Mouse (Mus musculus) limb, embryonic 13.5 days (tissue): ENCODE measurements around the gene Etl4. TPM values are rescaled to one million over a fixed set of nuclear protein-coding genes. Genes with fewer than 3 reads are reported as not detected.

Experiments
- ATAC-seq: fragments of 200-750 bp; cut with Nextera tagmentation; 2 replicates; pipeline ENCODE4 v1.8.0; 2017; ENCODE audit warnings: low read depth, moderate number of reproducible peaks, moderate TSS enrichment; ENCODE audit not compliant: low FRiP score
- H3K27ac ChIP-seq: fragments of 300-500 bp; sonication (generic); 2 replicates; pipeline ENCODE4 v1.5.1; 2015; ENCODE audit warnings: inconsistent platforms, mild to moderate bottlenecking, moderate library complexity
- H3K27me3 ChIP-seq: fragments of 300-500 bp; sonication (generic); 2 replicates; pipeline ENCODE4 v1.6.1; 2015; ENCODE audit warnings: mild to moderate bottlenecking, inconsistent platforms
- H3K36me3 ChIP-seq: fragments of 300-500 bp; sonication (generic); 2 replicates; pipeline ENCODE4 v1.6.1; 2015; ENCODE audit warnings: inconsistent platforms, mild to moderate bottlenecking, moderate library complexity
- H3K4me1 ChIP-seq: fragments of 300-500 bp; sonication (generic); 2 replicates; pipeline ENCODE4 v1.6.1; 2015; ENCODE audit warnings: inconsistent platforms
- H3K4me2 ChIP-seq: fragments of 300-500 bp; sonication (generic); replicated peaks from 2 replicates; pipeline ENCODE4 v1.6.1; 2015; ENCODE audit warnings: inconsistent platforms, mild to moderate bottlenecking, moderate library complexity
- H3K4me3 ChIP-seq: fragments of 300-500 bp; sonication (generic); 2 replicates; pipeline ENCODE4 v1.5.1; 2015; ENCODE audit warnings: moderate library complexity, mild to moderate bottlenecking, inconsistent platforms
- H3K9ac ChIP-seq: fragments of 300-500 bp; sonication (generic); 2 replicates; pipeline ENCODE4 v1.6.1; 2015; ENCODE audit warnings: mild to moderate bottlenecking, inconsistent platforms
- H3K9me3 ChIP-seq: fragments of 300-500 bp; sonication (generic); 2 replicates; pipeline ENCODE4 v1.6.1; 2016; ENCODE audit warnings: inconsistent platforms
- WGBS: fragments of 180-500 bp; shearing (Covaris S2); methylation state at CpG from one replicate; pipeline ENCODE4 v1.1.7; 2015; 5-methylcytosine and 5-hydroxymethylcytosine counted together
- polyA plus RNA-seq: library from polyadenylated mRNA; unstranded; fragments of >200 nt; fragmentation: Nextera tagmentation; extraction: Ambion mirVana; gene quantifications from 2 replicates; pipeline ENCODE4 v1.2.1, GENCODE M21; 2015

Gene Etl4
- polyA plus RNA-seq, 1 experiment from 2014 or later = 25.6 TPM

- H3K36me3 ChIP-seq = no peaks in the 10 kb centered on the region
- no peak overlapping the region for H3K9ac ChIP-seq
- no peak overlapping the region for H3K4me2 ChIP-seq
- no peaks in the 10 kb centered on the region for H3K27me3 ChIP-seq
- no peaks in the 10 kb centered on the region for H3K9me3 ChIP-seq
- no peak for ATAC-seq
- H3K4me1 ChIP-seq = no peaks in the 10 kb centered on the region
- no peak overlapping the region for H3K4me3 ChIP-seq
- WGBS = 78% methylated on average over 2 of the region's 2 CpGs
- H3K27ac ChIP-seq = no peak overlapping the region
These were observed 569.6 kb downstream of the Etl4 start for GRCm38 (mm10) chr2:20479199-20479598.

- WGBS = 56% methylated on average over 2 of the region's 2 CpGs
These were observed 576.7 kb downstream of the Etl4 start for GRCm38 (mm10) chr2:20486137-20486788.

GRCm38 (mm10) chr2:20489090-20489489, 579.5 kb downstream of the Etl4 start:
- Histone ChIP-seq H3K9me3 (no peaks in the 10 kb centered on the region), H3K4me2 (no peak overlapping the region), H3K4me3 (no peak overlapping the region), H3K4me1 (no peaks in the 10 kb centered on the region), H3K27me3 (no peaks in the 10 kb centered on the region), H3K27ac (no peak overlapping the region), H3K9ac (no peak overlapping the region), H3K36me3 (no peaks in the 10 kb centered on the region)
- WGBS = 85% methylated on average over 3 of the region's 3 CpGs
- ATAC-seq = no peak

More at GRCm38 (mm10) chr2:20486137-20486788, 576.7 kb downstream of the Etl4 start:
- Histone ChIP-seq H3K27me3 (no peaks in the 10 kb centered on the region), H3K27ac (no peak overlapping the region), H3K4me1 (no peaks in the 10 kb centered on the region), H3K4me2 (no peak overlapping the region), H3K9ac (no peak overlapping the region), H3K9me3 (no peaks in the 10 kb centered on the region), H3K4me3 (no peak overlapping the region), H3K36me3 (no peaks in the 10 kb centered on the region)
- ATAC-seq = no peak

- Histone ChIP-seq H3K9me3 (no peaks in the 10 kb centered on the region), H3K27me3 (no peaks in the 10 kb centered on the region), H3K4me2 (no peak overlapping the region), H3K27ac (no peak overlapping the region), H3K36me3 (no peaks in the 10 kb centered on the region), H3K4me3 (no peak overlapping the region), H3K4me1 (no peaks in the 10 kb centered on the region), H3K9ac (no peak overlapping the region)
- ATAC-seq = no peak
- WGBS = 32% methylated on average over 2 of the region's 2 CpGs
These were observed 582.5 kb downstream of the Etl4 start for GRCm38 (mm10) chr2:20492125-20492524.

GRCm38 (mm10) chr2:20493806-20494205, 584.2 kb downstream of the Etl4 start:
- H3K27ac ChIP-seq = no peak overlapping the region
- no peaks in the 10 kb centered on the region for H3K36me3 ChIP-seq
- H3K4me2 ChIP-seq = no peak overlapping the region
- 74% methylated on average over 2 of the region's 2 CpGs for WGBS
- no peak overlapping the region for H3K4me3 ChIP-seq
- H3K9ac ChIP-seq = no peak overlapping the region
- H3K27me3 ChIP-seq = no peaks in the 10 kb centered on the region
- ATAC-seq = no peak
- no peaks in the 10 kb centered on the region for H3K4me1 ChIP-seq
- no peaks in the 10 kb centered on the region for H3K9me3 ChIP-seq

- Histone ChIP-seq H3K4me2 (no peak overlapping the region), H3K27me3 (no peaks in the 10 kb centered on the region), H3K36me3 (no peaks in the 10 kb centered on the region), H3K4me1 (no peaks in the 10 kb centered on the region), H3K4me3 (no peak overlapping the region), H3K9ac (no peak overlapping the region), H3K27ac (no peak overlapping the region), H3K9me3 (no peaks in the 10 kb centered on the region)
- no peak for ATAC-seq
- WGBS = 21% methylated on average over 3 of the region's 3 CpGs
These were observed 585.1 kb downstream of the Etl4 start for GRCm38 (mm10) chr2:20494666-20495065.

GRCm38 (mm10) chr2:20496219-20496800, 586.7 kb downstream of the Etl4 start:
- no peak overlapping the region for H3K9ac ChIP-seq
- no peaks in the 10 kb centered on the region for H3K4me1 ChIP-seq
- 60% methylated on average over 8 of the region's 8 CpGs for WGBS
- no peaks in the 10 kb centered on the region for H3K36me3 ChIP-seq
- H3K27ac ChIP-seq = no peak overlapping the region
- no peak overlapping the region for H3K4me3 ChIP-seq
- H3K9me3 ChIP-seq = 0 out of 2 replicates have a peak, but pooled peaks cover 4% of the 10 kb centered on the region
- H3K27me3 ChIP-seq = no peaks in the 10 kb centered on the region
- H3K4me2 ChIP-seq = no peak overlapping the region
- ATAC-seq = no peak

- no peak overlapping the region for H3K4me3 ChIP-seq
- ATAC-seq = no peak
- H3K36me3 ChIP-seq = no peaks in the 10 kb centered on the region
- no peak overlapping the region for H3K9ac ChIP-seq
- H3K27me3 ChIP-seq = no peaks in the 10 kb centered on the region
- no peak overlapping the region for H3K27ac ChIP-seq
- no peaks in the 10 kb centered on the region for H3K9me3 ChIP-seq
- WGBS = 55% methylated on average over 6 of the region's 6 CpGs
- no peak overlapping the region for H3K4me2 ChIP-seq
- no peaks in the 10 kb centered on the region for H3K4me1 ChIP-seq
These were observed 598.5 kb downstream of the Etl4 start for GRCm38 (mm10) chr2:20507832-20508723.

GRCm38 (mm10) chr2:20508724-20509052, 599.1 kb downstream of the Etl4 start:
- H3K4me2 ChIP-seq = no peak overlapping the region
- WGBS = 65% methylated on average over 3 of the region's 3 CpGs
- H3K27me3 ChIP-seq = no peaks in the 10 kb centered on the region
- no peaks in the 10 kb centered on the region for H3K36me3 ChIP-seq
- H3K27ac ChIP-seq = no peak overlapping the region
- H3K9ac ChIP-seq = no peak overlapping the region
- no peaks in the 10 kb centered on the region for H3K9me3 ChIP-seq
- no peak overlapping the region for H3K4me3 ChIP-seq
- H3K4me1 ChIP-seq = no peaks in the 10 kb centered on the region
- no peak for ATAC-seq

- 68% methylated on average over 2 of the region's 2 CpGs for WGBS
- no peak overlapping the region for H3K4me2 ChIP-seq
- no peak overlapping the region for H3K4me3 ChIP-seq
- no peak for ATAC-seq
- H3K27me3 ChIP-seq = no peaks in the 10 kb centered on the region
- no peaks in the 10 kb centered on the region for H3K36me3 ChIP-seq
- H3K4me1 ChIP-seq = no peaks in the 10 kb centered on the region
- no peak overlapping the region for H3K27ac ChIP-seq
- H3K9ac ChIP-seq = no peak overlapping the region
- H3K9me3 ChIP-seq = no peaks in the 10 kb centered on the region
These were observed 600.5 kb downstream of the Etl4 start for GRCm38 (mm10) chr2:20510061-20510460.

GRCm38 (mm10) chr2:20516270-20516865, 606.8 kb downstream of the Etl4 start:
- Histone ChIP-seq H3K4me1 (peaks cover 13% of the 10 kb centered on the region), H3K4me3 (no peak overlapping the region), H3K9me3 (no peaks in the 10 kb centered on the region), H3K27me3 (no peaks in the 10 kb centered on the region), H3K36me3 (no peaks in the 10 kb centered on the region), H3K4me2 (no peak overlapping the region), H3K9ac (no peak overlapping the region), H3K27ac (no peak overlapping the region)
- WGBS = 78% methylated on average over 8 of the region's 8 CpGs
- ATAC-seq = no peak

- H3K27ac ChIP-seq = no peak overlapping the region
- no peak overlapping the region for H3K4me3 ChIP-seq
- H3K27me3 ChIP-seq = no peaks in the 10 kb centered on the region
- no peak overlapping the region for H3K4me2 ChIP-seq
- ATAC-seq = no peak
- 75% methylated on average over 2 of the region's 2 CpGs for WGBS
- no peaks in the 10 kb centered on the region for H3K36me3 ChIP-seq
- H3K9me3 ChIP-seq = no peaks in the 10 kb centered on the region
- H3K9ac ChIP-seq = no peak overlapping the region
- peaks cover 20% of the 10 kb centered on the region for H3K4me1 ChIP-seq
These were observed 608.3 kb downstream of the Etl4 start for GRCm38 (mm10) chr2:20517853-20518252.
